Mouse (Mus musculus): ENCODE results near the gene Tpcn1. TPM values are rescaled to one million over a fixed set of nuclear protein-coding genes. Genes with fewer than 3 reads are reported as not detected.

The Tpcn1 gene
- polyA plus RNA-seq, 2 experiments from 2014 or later: 14.7 to 17.4 TPM

Other genes with a start within 250 kb of the Tpcn1 start
- not detected for gene Lhx5, start 157.0 kb downstream of the Tpcn1 start, polyA plus RNA-seq (2017; shearing (Covaris generic))
- not detected for gene Sdsl, start 115.9 kb downstream of the Tpcn1 start, polyA plus RNA-seq (2017; shearing (Covaris generic))
- gene Sds, start 112.1 kb downstream of the Tpcn1 start, polyA plus RNA-seq (2017; shearing (Covaris generic)): not detected
- gene Plbd2, start 85.0 kb downstream of the Tpcn1 start, polyA plus RNA-seq (2017; shearing (Covaris generic)): 1 to 10 TPM; 4.5 to 5.1 TPM
- gene Slc8b1, start 77.5 kb downstream of the Tpcn1 start, polyA plus RNA-seq (2017; shearing (Covaris generic)): 10 to 100 TPM in 1 of 2 experiments, 1 to 10 TPM in 1; 6.4 to 11.7 TPM
- gene Iqcd, start 343 bp upstream of the Tpcn1 start, polyA plus RNA-seq (2017; shearing (Covaris generic)): 1 to 10 TPM in 1 of 2 experiments, under 1 TPM in 1; 0.40 to 1.1 TPM
- 1 to 10 TPM; 2.2 to 6.3 TPM for gene Rita1, start 23.9 kb upstream of the Tpcn1 start, polyA plus RNA-seq (2017; shearing (Covaris generic))
- gene Ddx54, start 24.1 kb upstream of the Tpcn1 start, polyA plus RNA-seq (2017; shearing (Covaris generic)): 10 to 100 TPM; 14.4 to 18.6 TPM
- gene Cfap73, start 45.6 kb upstream of the Tpcn1 start, polyA plus RNA-seq (2017; shearing (Covaris generic)): not detected
- gene Rasal1, start 60.1 kb upstream of the Tpcn1 start, polyA plus RNA-seq (2017; shearing (Covaris generic)): 10 to 100 TPM in 1 of 2 experiments, 1 to 10 TPM in 1; 7.2 to 15.4 TPM
- 10 to 100 TPM; 33.4 to 47.7 TPM for gene Dtx1, start 123.3 kb upstream of the Tpcn1 start, polyA plus RNA-seq (2017; shearing (Covaris generic))
- 1 to 10 TPM; 1.6 to 3.6 TPM for gene Oas2, start 161.2 kb upstream of the Tpcn1 start, polyA plus RNA-seq (2017; shearing (Covaris generic))
- gene Oas3, start 189.0 kb upstream of the Tpcn1 start, polyA plus RNA-seq (2017; shearing (Covaris generic)): 10 to 100 TPM; 12.9 to 24.4 TPM
- gene Oas1e, start 206.9 kb upstream of the Tpcn1 start, polyA plus RNA-seq (2017; shearing (Covaris generic)): not detected
- 10 to 100 TPM; 16.2 to 19.2 TPM for gene Oas1c, start 223.8 kb upstream of the Tpcn1 start, polyA plus RNA-seq (2017; shearing (Covaris generic))

Data from CD4-positive, CD25-positive, alpha-beta regulatory T cell, adult 4 months (primary cell).